Mouse (Mus musculus) kidney, adult 2 months (tissue): Measurements from ENCODE around the gene Skida1. TPM values are rescaled to one million over a fixed set of nuclear protein-coding genes. Genes with fewer than 3 reads are reported as not detected.

Source experiments
- DNase-seq: peaks from one replicate; pipeline ENCODE4 v3.0.0; 2021
- H3K27ac ChIP-seq: fragments of 200-500 bp; 2 replicates; pipeline ENCODE4 v1.5.1; 2012; ENCODE audit warnings: low read depth, low read length, control low read depth, inconsistent platforms; ENCODE audit not compliant: insufficient read depth
- H3K27me3 ChIP-seq: fragments of 200-500 bp; replicated peaks from 2 replicates; pipeline ENCODE4 v1.6.1; 2012; ENCODE audit warnings: mild to moderate bottlenecking, moderate library complexity, low read length, inconsistent platforms; ENCODE audit not compliant: control insufficient read depth, insufficient read depth
- H3K36me3 ChIP-seq: fragments of 200-500 bp; 2 replicates; pipeline ENCODE4 v1.6.1; 2012; ENCODE audit warnings: mild to moderate bottlenecking, moderate library complexity, low read length, inconsistent platforms; ENCODE audit not compliant: control insufficient read depth, insufficient read depth
- H3K4me1 ChIP-seq: fragments of 200-500 bp; 2 replicates; pipeline ENCODE4 v1.6.1; 2011; ENCODE audit warnings: low read length; ENCODE audit not compliant: control insufficient read depth, insufficient read depth
- H3K4me3 ChIP-seq: fragments of 200-500 bp; 2 replicates; pipeline ENCODE4 v1.5.1; 2011; ENCODE audit warnings: mild to moderate bottlenecking, low read depth, low read length, control low read depth; ENCODE audit not compliant: insufficient read depth
- CTCF ChIP-seq: fragments of 200-500 bp; conservative IDR thresholded peaks from 2 replicates; pipeline ENCODE4 v1.5.1; 2011; ENCODE audit warnings: low read depth, mild to moderate bottlenecking, control low read depth, low read length, moderate library complexity, mixed read lengths; ENCODE audit not compliant: insufficient read depth, insufficient read length
- POLR2A ChIP-seq: fragments of 200-500 bp; IDR thresholded peaks from one replicate; pipeline ENCODE4 v1.6.1; 2011; ENCODE audit warnings: low read depth, low read length, control low read depth
- WGBS: fragments of 180-500 bp; shearing (Covaris S2); methylation state at CpG from one replicate; pipeline ENCODE4 v1.1.7; 2018; 5-methylcytosine and 5-hydroxymethylcytosine counted together
- polyA plus RNA-seq: library from polyadenylated mRNA; depleted of rRNA; stranded (reverse); fragments of >200 nt; gene quantifications from 2 replicates; pipeline ENCODE4 v1.2.3, GENCODE M21; 2012

The Skida1 gene
- polyA plus RNA-seq, 1 experiment = 2.4 TPM

DNA sequence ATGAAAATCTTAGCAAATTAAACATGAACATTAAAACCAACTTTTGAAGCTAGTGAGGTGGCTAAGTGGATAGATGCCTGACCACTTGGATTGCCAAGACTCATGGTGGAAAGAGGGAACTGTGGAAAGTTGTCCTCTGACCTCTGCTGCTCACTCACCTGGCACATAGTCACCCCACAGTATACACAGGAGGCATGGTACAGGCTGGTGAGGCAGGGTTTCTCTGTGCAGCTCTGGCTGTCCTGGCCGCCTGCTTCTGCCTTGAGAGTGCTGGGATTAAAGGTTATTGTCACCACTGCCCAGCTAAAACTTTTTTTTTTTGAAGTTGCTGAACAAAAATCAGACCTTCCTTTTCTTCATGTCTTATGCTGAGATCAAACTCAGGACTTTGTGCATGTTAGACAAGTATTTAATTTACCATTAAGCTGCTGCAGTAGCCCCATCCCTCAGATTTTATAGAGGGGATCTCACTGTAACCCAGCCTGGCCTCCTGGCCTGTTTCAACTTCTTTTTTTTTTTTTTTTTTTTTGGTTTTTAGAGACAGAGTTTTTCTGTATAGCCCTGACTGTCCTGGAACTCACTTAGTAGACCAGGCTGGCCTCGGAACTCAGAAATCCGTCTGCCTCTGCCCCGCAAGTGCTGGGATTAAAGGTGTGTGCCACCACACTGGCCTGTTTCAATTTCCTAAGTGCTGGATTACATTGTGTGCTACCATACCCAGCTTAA lies 19.4 kb upstream of the Skida1 start:
- H3K4me3 ChIP-seq = no peak overlapping the region
- no peaks in the 10 kb centered on the region for H3K27me3 ChIP-seq
- H3K36me3 ChIP-seq = no peaks in the 10 kb centered on the region; the same call in 1 of the 2 replicates
- TF ChIP-seq POLR2A (no peak), CTCF (no peak)
- WGBS = 62% methylated on average over 4 of the region's 4 CpGs
- H3K27ac ChIP-seq = peak overlapping the region; percentile 54; the same call in 1 of the 2 replicates
- DNase-seq = peak; percentile 89
- H3K4me1 ChIP-seq = peaks cover 17% of the 10 kb centered on the region

DNA sequence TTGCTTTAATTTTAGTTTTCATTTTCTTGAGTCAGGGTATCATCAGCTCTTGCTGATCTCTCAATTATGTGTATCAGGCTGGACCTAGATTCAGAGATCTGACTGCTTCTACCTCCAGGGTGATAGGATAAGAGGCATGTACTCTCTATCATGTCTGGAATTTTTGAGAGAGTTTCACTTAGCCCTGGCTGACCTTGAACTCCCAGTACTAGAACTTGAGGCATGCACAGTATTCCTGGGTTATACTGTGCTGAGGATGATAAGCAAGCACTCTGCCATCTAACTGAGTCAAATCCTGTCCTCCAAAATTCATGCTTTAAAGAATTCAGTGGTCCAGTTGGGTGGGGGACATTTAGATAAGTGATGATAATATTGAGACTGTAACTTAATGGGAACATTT lies 17.6 kb upstream of the Skida1 start:
- H3K4me3 ChIP-seq = no peak overlapping the region
- no peak overlapping the region for H3K27ac ChIP-seq
- no peaks in the 10 kb centered on the region for H3K36me3 ChIP-seq

DNA sequence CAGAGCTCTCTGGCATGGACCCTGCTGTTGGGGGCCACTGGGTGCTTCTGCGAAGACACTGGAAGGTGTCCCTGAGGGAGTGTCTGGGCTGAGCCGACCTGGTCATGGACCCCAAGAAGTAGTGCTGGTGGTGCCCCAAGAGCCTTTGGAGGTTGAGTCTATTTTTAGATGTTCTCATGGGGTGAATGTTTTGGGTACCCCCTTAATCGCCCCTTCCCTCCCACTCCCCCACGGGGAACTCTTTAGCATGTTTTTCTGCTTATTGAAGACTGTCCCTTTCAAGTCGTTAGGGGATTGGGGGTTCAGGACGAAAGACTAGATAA lies 16.8 kb upstream of the Skida1 start:
- peak overlapping the region; percentile 73 for H3K4me3 ChIP-seq
- WGBS = 8% methylated on average over 6 of the region's 6 CpGs
- no peak for DNase-seq
- no peaks in the 10 kb centered on the region for H3K27me3 ChIP-seq
- TF ChIP-seq POLR2A (no peak), CTCF (no peak)
- H3K36me3 ChIP-seq = no peaks in the 10 kb centered on the region
- peak overlapping the region; percentile 62 for H3K27ac ChIP-seq
- H3K4me1 ChIP-seq = peaks cover 13% of the 10 kb centered on the region; the same call in 1 of the 2 replicates

More for the DNA sequence above, 17.6 kb upstream of the Skida1 start:
- DNase-seq = no peak
- no peak for TF ChIP-seq POLR2A
- no peak for TF ChIP-seq CTCF
- H3K27me3 ChIP-seq = no peaks in the 10 kb centered on the region
- peaks cover 13% of the 10 kb centered on the region; the same call in 1 of the 2 replicates for H3K4me1 ChIP-seq

DNA sequence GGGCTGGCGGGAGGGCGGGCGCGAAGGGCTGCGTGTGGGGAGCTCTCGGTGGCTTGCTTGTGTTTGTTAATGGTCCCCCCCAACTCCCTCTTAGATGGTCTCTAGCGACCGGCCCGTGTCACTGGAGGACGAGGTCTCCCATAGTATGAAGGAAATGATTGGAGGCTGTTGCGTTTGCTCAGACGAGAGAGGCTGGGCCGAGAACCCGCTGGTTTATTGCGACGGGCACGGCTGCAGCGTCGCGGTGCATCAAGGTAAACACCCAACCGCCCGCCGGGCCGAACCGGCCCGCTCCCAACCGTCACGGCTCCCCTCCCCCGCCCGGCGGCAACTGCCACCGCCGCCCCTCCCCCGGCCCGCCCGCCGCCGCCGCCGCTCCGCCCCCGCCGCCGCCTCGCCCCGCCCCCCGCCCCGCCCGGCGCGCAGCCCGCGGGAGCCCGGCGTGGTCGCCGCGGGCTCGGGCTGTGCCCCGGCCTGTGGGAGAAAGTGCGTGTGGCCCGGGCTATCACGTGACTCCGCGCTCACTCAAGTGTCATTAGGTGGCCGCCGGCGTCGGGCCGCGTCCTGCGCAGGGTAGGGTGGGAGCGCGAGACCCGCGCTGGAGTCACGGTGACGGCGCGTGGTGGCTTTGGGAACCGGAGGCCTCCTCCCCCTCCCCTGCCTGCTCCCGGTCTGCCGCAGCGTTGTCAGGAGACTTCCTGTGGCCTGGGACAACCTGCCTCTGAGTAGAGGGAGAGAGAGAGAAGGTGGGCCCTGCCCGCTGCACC lies 16.3 kb upstream of the Skida1 start:
- Histone ChIP-seq H3K27ac (peak overlapping the region; percentile 99), H3K27me3 (no peaks in the 10 kb centered on the region), H3K4me1 (peaks cover 13% of the 10 kb centered on the region; the same call in 1 of the 2 replicates), H3K36me3 (no peaks in the 10 kb centered on the region), H3K4me3 (peak overlapping the region; percentile 88)
- TF ChIP-seq POLR2A (peak; percentile 47), CTCF (no peak)
- WGBS = under 1% methylated on average over 65 of the region's 85 CpGs
- peak; percentile 85 for DNase-seq

DNA sequence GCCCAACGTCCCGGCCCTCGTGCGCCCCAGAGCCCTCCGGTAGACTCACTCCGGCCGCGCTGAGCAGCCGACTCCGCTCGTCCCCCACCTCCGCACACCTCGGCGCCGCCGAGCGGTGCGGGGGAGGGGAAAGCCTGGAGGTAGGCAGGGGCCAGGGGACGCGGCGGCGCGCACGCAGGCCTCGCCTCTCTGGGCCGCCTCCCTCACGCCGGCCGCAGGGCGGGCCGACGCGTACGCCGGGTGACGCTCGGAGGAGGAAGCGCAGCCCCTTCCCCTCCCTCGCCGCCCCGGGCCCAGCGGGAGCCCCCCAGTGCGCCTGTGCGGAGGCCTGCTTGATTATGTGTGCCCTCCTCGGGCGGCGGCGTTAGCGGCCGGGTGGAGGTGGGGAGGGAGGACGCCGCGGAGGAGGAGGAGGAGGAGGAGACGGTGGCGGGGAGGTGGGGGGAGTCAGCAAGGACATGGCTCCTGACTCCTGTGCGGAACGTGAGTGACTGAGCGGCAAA lies 15.6 kb upstream of the Skida1 start:
- peak; percentile 95 for DNase-seq
- H3K4me3 ChIP-seq = peak overlapping the region; percentile 88
- H3K36me3 ChIP-seq = no peaks in the 10 kb centered on the region
- H3K27me3 ChIP-seq = no peaks in the 10 kb centered on the region
- whole genome bisulfite sequencing = 1% methylated on average over 58 of the region's 58 CpGs
- H3K27ac ChIP-seq = peak overlapping the region; percentile 98
- H3K4me1 ChIP-seq = peaks cover 11% of the 10 kb centered on the region; the same call in 1 of the 2 replicates
- TF ChIP-seq POLR2A = peak; percentile 65
- TF ChIP-seq CTCF = no peak

DNA sequence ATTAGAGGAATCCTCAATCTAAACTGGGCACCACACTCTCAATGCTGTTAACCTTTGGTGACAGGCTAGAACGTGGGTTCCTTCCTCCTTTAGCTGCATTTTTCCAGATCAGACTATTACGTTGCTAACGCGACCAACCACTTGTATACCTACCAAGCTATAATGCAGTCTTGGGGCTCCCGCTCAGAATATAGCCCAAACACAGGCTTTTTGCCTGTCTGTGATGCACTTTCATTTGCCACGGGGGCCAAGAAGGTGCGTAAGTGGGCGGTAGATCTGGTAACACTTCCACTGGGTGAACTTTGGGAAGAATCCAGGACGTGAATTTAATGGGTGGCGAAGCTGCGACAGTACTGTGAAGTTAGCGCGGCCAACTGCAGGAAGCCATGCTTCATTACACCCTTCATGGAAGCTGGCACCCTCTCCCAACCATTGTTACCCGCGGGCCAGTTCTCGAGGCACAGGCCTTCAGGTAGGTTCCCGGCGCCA lies 15.0 kb upstream of the Skida1 start:
- WGBS = 0% methylated on average over 18 of the region's 18 CpGs
- peak; percentile 87 for DNase-seq

More for the DNA sequence above, 15.0 kb upstream of the Skida1 start:
- no peak for TF ChIP-seq POLR2A
- TF ChIP-seq CTCF = 0 out of 2 replicates have a peak, but pooled peaks have one; percentile 12
- Histone ChIP-seq H3K4me3 (peak overlapping the region; percentile 88), H3K27ac (peak overlapping the region; percentile 98), H3K4me1 (peaks cover 10% of the 10 kb centered on the region; the same call in 1 of the 2 replicates), H3K27me3 (no peaks in the 10 kb centered on the region), H3K36me3 (no peaks in the 10 kb centered on the region)
